Mouse (Mus musculus) 3134 (cell line): Measurements from ENCODE around the gene Prdm15.

Experiments
- DNase-seq: peaks from one replicate; pipeline ENCODE4 v3.0.0-alpha.2; 2011; ENCODE audit warnings: low spot score; ENCODE audit not compliant: insufficient read length; ENCODE audit errors: extremely low read depth

The Prdm15 gene

GRCm38 (mm10) chr16:97758288-97758687 lies 93.4 kb downstream of the Prdm15 start:
- DNase-seq = no peak

- DNase-seq = no peak
Observed at GRCm38 (mm10) chr16:97756460-97756859, 95.2 kb downstream of the Prdm15 start.

GRCm38 (mm10) chr16:97752316-97752941 lies 99.2 kb downstream of the Prdm15 start:
- no peak for DNase-seq

- DNase-seq = no peak
Observed at GRCm38 (mm10) chr16:97751884-97752283, 99.8 kb downstream of the Prdm15 start.

- DNase-seq = no peak
Observed at GRCm38 (mm10) chr16:97748421-97748820, 103.2 kb downstream of the Prdm15 start.
